Mouse (Mus musculus): Measurements from ENCODE around the gene Olfr464. TPM values are rescaled to one million over a fixed set of nuclear protein-coding genes. Genes with fewer than 3 reads are reported as not detected.

The Olfr464 gene
- total and polyA plus RNA-seq, 3 experiments, result not detected

GRCm38 (mm10) chr11:87883493-87883892 is 37.3 kb downstream of the Olfr464 start:
- DNase-seq (ENCODE audit: extremely low read depth), result peak; percentile 58
- in situ Hi-C loops (cut with MboI; ENCODE audit: low pct_ligation_motif_present, low pct_unique_long_range_greater_than_20kb, low sequenced_read_pairs), result no loop called here

GRCm38 (mm10) chr11:87881714-87882113 is 39.1 kb downstream of the Olfr464 start:
- Histone ChIP-seq H3K9ac (ENCODE audit: insufficient read depth, low read depth) (no peak overlapping the region), H3K36me3 (replicated peaks in 1 of 2; ENCODE audit: control insufficient read depth in 1 of 2, insufficient read depth in 1 of 2, low read length in 1 of 2) (no peaks in the 10 kb centered on the region), H3K9me3 (replicated peaks; ENCODE audit: low read length) (peaks cover 2% of the 10 kb centered on the region), H3K27ac (ENCODE audit: insufficient read depth, low read depth) (no peak overlapping the region), H3K27me3 (replicated peaks) (peaks cover 28% of the 10 kb centered on the region), H3K4me3 (replicated peaks in 1 of 3; ENCODE audit: low read depth in 2 of 3, low read length in 2 of 3, poor library complexity in 1 of 3) (no peak overlapping the region), H3K4me1 (ENCODE audit: control insufficient read depth in 1 of 2, insufficient read depth in 2 of 2) (no peaks in the 10 kb centered on the region), H3K79me2 (replicated peaks; ENCODE audit: control insufficient read depth, extremely low read depth, insufficient read depth, poor library complexity, severe bottlenecking) (no peaks in the 10 kb centered on the region), H3K4me2 (ENCODE audit: insufficient read depth, low read depth, poor library complexity, severe bottlenecking) (no peak overlapping the region)
- no peak for TF ChIP-seq JUND (conservative IDR thresholded peaks at IDR 0.05; ENCODE audit: low read depth, low read length)
- no peak for TF ChIP-seq PAX5 (IDR thresholded peaks at IDR 0.05; ENCODE audit: low read length)
- no peak for TF ChIP-seq MYC (IDR thresholded peaks at IDR 0.05; ENCODE audit: low read depth, low read length)
- TF ChIP-seq ZNF384 (IDR thresholded peaks at IDR 0.05; ENCODE audit: low read depth, low read length), result no peak
- TF ChIP-seq RAD21 (IDR thresholded peaks at IDR 0.05; ENCODE audit: low read depth, low read length), result no peak
- TF ChIP-seq CHD2 (IDR thresholded peaks at IDR 0.05; ENCODE audit: low read length), result no peak
- TF ChIP-seq ELF1 (IDR thresholded peaks at IDR 0.05; ENCODE audit: low read depth, low read length), result no peak
- dilution Hi-C loops (cut with MboI; ENCODE audit: extremely low pct_ligation_motif_present, extremely low pct_unique_long_range_greater_than_20kb, low sequenced_read_pairs) (no loop called here), in situ Hi-C loops (cut with MboI; ENCODE audit: low pct_ligation_motif_present, low pct_unique_long_range_greater_than_20kb, low sequenced_read_pairs) (no loop called here)
- no peak for DNase-seq (ENCODE audit: extremely low read depth)

More at GRCm38 (mm10) chr11:87883493-87883892, 37.3 kb downstream of the Olfr464 start:
- peaks cover 45% of the 10 kb centered on the region for H3K27me3 ChIP-seq (replicated peaks)
- H3K4me3 ChIP-seq (replicated peaks in 1 of 3; ENCODE audit: low read depth in 2 of 3, low read length in 2 of 3, poor library complexity in 1 of 3), result no peak overlapping the region
- no peak overlapping the region for H3K27ac ChIP-seq (ENCODE audit: insufficient read depth, low read depth)
- H3K79me2 ChIP-seq (replicated peaks; ENCODE audit: control insufficient read depth, extremely low read depth, insufficient read depth, poor library complexity, severe bottlenecking), result no peaks in the 10 kb centered on the region
- peaks cover 2% of the 10 kb centered on the region for H3K9me3 ChIP-seq (replicated peaks; ENCODE audit: low read length)
- dilution Hi-C loops (cut with MboI; ENCODE audit: extremely low pct_ligation_motif_present, extremely low pct_unique_long_range_greater_than_20kb, low sequenced_read_pairs), result no loop called here
- H3K9ac ChIP-seq (ENCODE audit: insufficient read depth, low read depth), result no peak overlapping the region
- no peaks in the 10 kb centered on the region for H3K36me3 ChIP-seq (replicated peaks in 1 of 2; ENCODE audit: control insufficient read depth in 1 of 2, insufficient read depth in 1 of 2, low read length in 1 of 2)
- H3K4me1 ChIP-seq (ENCODE audit: control insufficient read depth in 1 of 2, insufficient read depth in 2 of 2), result no peaks in the 10 kb centered on the region
- H3K4me2 ChIP-seq (ENCODE audit: insufficient read depth, low read depth, poor library complexity, severe bottlenecking), result no peak overlapping the region
- TF ChIP-seq CTCF (conservative IDR thresholded peaks at IDR 0.05 in 1 of 2, IDR thresholded peaks at IDR 0.05 in 1 of 2; ENCODE audit: low read depth in 2 of 2, low read length in 2 of 2) (peak; percentile 86 to 94), ZC3H11A (IDR thresholded peaks at IDR 0.05; ENCODE audit: low read depth, low read length) (peak; percentile 34; the same call in 1 of the 2 replicates), NRF1 (IDR thresholded peaks at IDR 0.05; ENCODE audit: low read depth, low read length) (no peak), SMC3 (IDR thresholded peaks at IDR 0.05; ENCODE audit: low read depth, low read length) (peak; percentile 86), RAD21 (IDR thresholded peaks at IDR 0.05; ENCODE audit: low read depth, low read length) (peak; percentile 76)

GRCm38 (mm10) chr11:87879826-87880225 is 40.9 kb downstream of the Olfr464 start:
- H3K27ac ChIP-seq (ENCODE audit: insufficient read depth, low read depth), result no peak overlapping the region
- no peak overlapping the region for H3K9ac ChIP-seq (ENCODE audit: insufficient read depth, low read depth)
- dilution Hi-C loops (cut with MboI; ENCODE audit: extremely low pct_ligation_motif_present, extremely low pct_unique_long_range_greater_than_20kb, low sequenced_read_pairs) (no loop called here), in situ Hi-C loops (cut with MboI; ENCODE audit: low pct_ligation_motif_present, low pct_unique_long_range_greater_than_20kb, low sequenced_read_pairs) (loop anchor here (5.0 kb wide), 1 partner anchor 78 kb away; no protein-coding TSS in a partner anchor)
- H3K36me3 ChIP-seq (replicated peaks in 1 of 2; ENCODE audit: control insufficient read depth in 1 of 2, insufficient read depth in 1 of 2, low read length in 1 of 2), result no peaks in the 10 kb centered on the region
- DNase-seq (ENCODE audit: extremely low read depth), result no peak
- H3K27me3 ChIP-seq (replicated peaks), result peaks cover 19% of the 10 kb centered on the region
- H3K4me2 ChIP-seq (ENCODE audit: insufficient read depth, low read depth, poor library complexity, severe bottlenecking), result no peak overlapping the region
- no peak overlapping the region for H3K4me3 ChIP-seq (replicated peaks in 1 of 3; ENCODE audit: low read depth in 2 of 3, low read length in 2 of 3, poor library complexity in 1 of 3)
- H3K79me2 ChIP-seq (replicated peaks; ENCODE audit: control insufficient read depth, extremely low read depth, insufficient read depth, poor library complexity, severe bottlenecking), result no peaks in the 10 kb centered on the region
- no peaks in the 10 kb centered on the region for H3K4me1 ChIP-seq (ENCODE audit: control insufficient read depth in 1 of 2, insufficient read depth in 2 of 2)
- TF ChIP-seq CHD1 (IDR thresholded peaks at IDR 0.05; ENCODE audit: low read depth, low read length), result no peak
- TF ChIP-seq RAD21 (IDR thresholded peaks at IDR 0.05; ENCODE audit: low read depth, low read length), result no peak
- no peaks in the 10 kb centered on the region for H3K9me3 ChIP-seq (replicated peaks; ENCODE audit: low read length)
